ENCODE assay signal across 29 mouse cellular contexts in the genomic region with DNA sequence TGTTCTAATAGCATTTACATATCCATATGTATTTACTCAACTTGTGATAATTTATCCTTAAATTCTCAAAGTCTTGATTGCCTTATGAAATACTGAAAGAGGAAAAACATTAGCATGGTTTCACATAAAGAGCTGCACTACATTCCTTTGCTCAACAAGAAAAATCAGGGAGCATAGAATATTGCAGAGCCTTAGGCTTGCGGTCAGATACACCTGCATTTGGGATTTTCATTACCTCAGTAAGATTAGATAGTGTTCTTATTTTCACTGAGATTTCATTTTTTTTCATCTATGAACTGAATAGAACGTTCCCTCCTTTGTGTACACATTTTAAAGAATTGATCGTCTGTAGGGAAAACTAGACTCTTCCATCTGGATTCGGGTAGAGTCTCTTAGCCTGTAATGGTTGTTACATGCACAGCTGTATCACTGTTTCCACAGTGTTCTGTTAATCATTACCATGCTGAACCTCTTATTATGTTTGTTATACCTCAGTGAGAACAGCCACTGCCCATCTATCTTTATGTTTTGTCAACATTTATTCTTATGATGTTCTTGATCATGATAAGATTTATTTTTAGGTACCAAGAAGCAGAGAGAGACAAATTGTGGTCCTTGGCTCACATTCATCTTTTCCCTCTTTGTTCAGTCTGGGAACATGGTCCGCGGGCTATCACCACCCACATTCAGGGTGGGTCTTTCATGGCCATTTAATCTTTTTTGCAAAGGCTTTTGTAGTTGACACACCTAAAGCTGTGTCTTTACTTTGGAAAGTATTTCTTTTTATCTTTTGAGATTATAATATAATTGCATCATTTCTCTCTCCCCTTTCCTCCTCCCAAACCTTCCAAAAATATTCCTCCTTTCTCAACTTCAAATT.
DNase-seq lines count a peak whose midpoint lies in the region; ATAC-seq and TF ChIP-seq lines count a peak whose summit lies in the region.
"Had no signal": no experiment of that assay in that cellular context is flagged by ENCODE, and none has a peak within 500 bp of the region (broad histone marks: within the 10 kb centered on the region; RNA-seq: fewer than 3 reads in every experiment).

No protein-coding gene starts in this region.

- 74% methylated on average over 6 of the region's 6 CpGs for WGBS in embryonic facial prominence, embryonic 11.5 days
- WGBS in embryonic facial prominence, embryonic 10.5 days: 79% methylated on average over 6 of the region's 6 CpGs
- 64% methylated on average over 6 of the region's 6 CpGs for WGBS in stomach, embryonic 14.5 days
- 48% methylated on average over 6 of the region's 6 CpGs for WGBS in stomach, postnatal 0 days
- 33% methylated on average over 6 of the region's 6 CpGs for WGBS in intestine, postnatal 0 days
- WGBS in forebrain, postnatal 0 days: 88% methylated on average over 6 of the region's 6 CpGs
- WGBS in neural tube, embryonic 15.5 days: 83% methylated on average over 6 of the region's 6 CpGs

- no peak for TF ChIP-seq EP300 in stomach, postnatal 0 days (optimal IDR thresholded peaks at IDR 0.05)

- no peak overlapping the region for H3K4me2 ChIP-seq in embryonic facial prominence, embryonic 11.5 days (ENCODE audit: low read depth, low read length)
- no peak overlapping the region for H3K4me2 ChIP-seq in stomach, embryonic 14.5 days (replicated peaks; ENCODE audit: low read depth, low read length)
- H3K4me2 ChIP-seq in stomach, postnatal 0 days (replicated peaks; ENCODE audit: low read depth): no peak overlapping the region
- no peak overlapping the region for H3K4me2 ChIP-seq in intestine, postnatal 0 days (replicated peaks; ENCODE audit: low read depth)
- H3K4me2 ChIP-seq in forebrain, postnatal 0 days (ENCODE audit: low read depth): no peak overlapping the region
- no peak overlapping the region for H3K4me2 ChIP-seq in neural tube, embryonic 15.5 days
- H3K4me2 ChIP-seq: embryonic facial prominence, embryonic 12.5 days; forebrain, embryonic 12.5 days; forebrain, embryonic 15.5 days; heart, embryonic 13.5 days; hindbrain, embryonic 14.5 days had no signal

- TF ChIP-seq CTCF in stomach, postnatal 0 days (IDR thresholded peaks at IDR 0.05; ENCODE audit: low read depth): no peak
- TF ChIP-seq CTCF in intestine, postnatal 0 days (IDR thresholded peaks at IDR 0.05; ENCODE audit: low read depth): no peak
- no peak for TF ChIP-seq CTCF in forebrain, postnatal 0 days (IDR thresholded peaks at IDR 0.05; ENCODE audit: low read depth)

- H3K4me3 ChIP-seq in embryonic facial prominence, embryonic 11.5 days (ENCODE audit: low read depth, low read length): no peak overlapping the region
- H3K4me3 ChIP-seq in embryonic facial prominence, embryonic 10.5 days: no peak overlapping the region
- H3K4me3 ChIP-seq in stomach, embryonic 14.5 days (ENCODE audit: low read depth, low read length): no peak overlapping the region
- H3K4me3 ChIP-seq in stomach, postnatal 0 days (ENCODE audit: low read depth, low read length): no peak overlapping the region
- H3K4me3 ChIP-seq in intestine, postnatal 0 days (ENCODE audit: low read depth, low read length): no peak overlapping the region
- no peak overlapping the region for H3K4me3 ChIP-seq in forebrain, postnatal 0 days (ENCODE audit: low read depth, low read length)
- H3K4me3 ChIP-seq in neural tube, embryonic 15.5 days (replicated peaks): no peak overlapping the region
- H3K4me3 ChIP-seq: embryonic facial prominence, embryonic 12.5 days; erythroblast, embryonic 14.5 days; forebrain, embryonic 12.5 days; forebrain, embryonic 15.5 days; gastrocnemius, adult 2 months; heart, adult 2 months; heart, embryonic 10.5 days; heart, embryonic 13.5 days had no signal

- no peaks in the 10 kb centered on the region for H3K27me3 ChIP-seq in embryonic facial prominence, embryonic 11.5 days (ENCODE audit: control insufficient read depth, insufficient read depth, low read length)
- H3K27me3 ChIP-seq in embryonic facial prominence, embryonic 10.5 days (replicated peaks; ENCODE audit: low read depth, poor library complexity, severe bottlenecking): no peaks in the 10 kb centered on the region
- no peaks in the 10 kb centered on the region for H3K27me3 ChIP-seq in stomach, embryonic 14.5 days (ENCODE audit: control insufficient read depth, insufficient read depth, low read length)
- no peaks in the 10 kb centered on the region for H3K27me3 ChIP-seq in stomach, postnatal 0 days (ENCODE audit: control insufficient read depth, insufficient read depth, low read length)
- H3K27me3 ChIP-seq in intestine, postnatal 0 days (replicated peaks; ENCODE audit: control insufficient read depth, insufficient read depth, low read length): no peaks in the 10 kb centered on the region
- no peaks in the 10 kb centered on the region for H3K27me3 ChIP-seq in forebrain, postnatal 0 days (ENCODE audit: insufficient read depth, low read length)
- H3K27me3 ChIP-seq in neural tube, embryonic 15.5 days (replicated peaks): no peaks in the 10 kb centered on the region
- H3K27me3 ChIP-seq: embryonic facial prominence, embryonic 12.5 days; forebrain, embryonic 12.5 days; forebrain, embryonic 15.5 days; heart, embryonic 13.5 days had no signal

- no peaks in the 10 kb centered on the region for H3K4me1 ChIP-seq in embryonic facial prominence, embryonic 11.5 days (ENCODE audit: control insufficient read depth, insufficient read depth, low read length)
- H3K4me1 ChIP-seq in embryonic facial prominence, embryonic 10.5 days: no peaks in the 10 kb centered on the region
- no peaks in the 10 kb centered on the region for H3K4me1 ChIP-seq in stomach, embryonic 14.5 days (ENCODE audit: control insufficient read depth, insufficient read depth, low read length)
- H3K4me1 ChIP-seq in stomach, postnatal 0 days (replicated peaks; ENCODE audit: control insufficient read depth, insufficient read depth): no peaks in the 10 kb centered on the region
- no peaks in the 10 kb centered on the region for H3K4me1 ChIP-seq in intestine, postnatal 0 days (replicated peaks; ENCODE audit: control insufficient read depth, insufficient read depth, low read length)
- H3K4me1 ChIP-seq in forebrain, postnatal 0 days (ENCODE audit: insufficient read depth): no peaks in the 10 kb centered on the region
- H3K4me1 ChIP-seq in neural tube, embryonic 15.5 days: no peaks in the 10 kb centered on the region
- H3K4me1 ChIP-seq: embryonic facial prominence, embryonic 12.5 days; forebrain, embryonic 12.5 days; forebrain, embryonic 15.5 days; heart, embryonic 10.5 days; heart, embryonic 13.5 days had no signal

- no peak overlapping the region for H3K9ac ChIP-seq in embryonic facial prominence, embryonic 11.5 days (replicated peaks; ENCODE audit: low read length)
- H3K9ac ChIP-seq in stomach, embryonic 14.5 days (replicated peaks; ENCODE audit: low read depth, low read length): no peak overlapping the region
- no peak overlapping the region for H3K9ac ChIP-seq in stomach, postnatal 0 days (ENCODE audit: low read length)
- no peak overlapping the region for H3K9ac ChIP-seq in intestine, postnatal 0 days (ENCODE audit: low read depth, low read length)
- no peak overlapping the region for H3K9ac ChIP-seq in forebrain, postnatal 0 days
- no peak overlapping the region for H3K9ac ChIP-seq in neural tube, embryonic 15.5 days (replicated peaks)
- H3K9ac ChIP-seq: embryonic facial prominence, embryonic 12.5 days; forebrain, embryonic 12.5 days; forebrain, embryonic 15.5 days; heart, embryonic 13.5 days; hindbrain, embryonic 14.5 days had no signal

- no peak overlapping the region for H3K27ac ChIP-seq in embryonic facial prominence, embryonic 11.5 days (replicated peaks; ENCODE audit: low read depth, low read length)
- no peak overlapping the region for H3K27ac ChIP-seq in embryonic facial prominence, embryonic 10.5 days (replicated peaks)
- H3K27ac ChIP-seq in stomach, embryonic 14.5 days (ENCODE audit: low read length): no peak overlapping the region
- H3K27ac ChIP-seq in stomach, postnatal 0 days (replicated peaks): no peak overlapping the region
- H3K27ac ChIP-seq in intestine, postnatal 0 days (ENCODE audit: low read depth, low read length): no peak overlapping the region
- H3K27ac ChIP-seq in forebrain, postnatal 0 days (ENCODE audit: low read depth, low read length): no peak overlapping the region
- no peak overlapping the region for H3K27ac ChIP-seq in neural tube, embryonic 15.5 days (replicated peaks)
- H3K27ac ChIP-seq: embryonic facial prominence, embryonic 12.5 days; forebrain, embryonic 12.5 days; forebrain, embryonic 15.5 days; gastrocnemius, adult 2 months; heart, adult 2 months; heart, embryonic 10.5 days; heart, embryonic 13.5 days; hindbrain, embryonic 14.5 days; hindbrain, postnatal 0 days had no signal

- H3K36me3 ChIP-seq in embryonic facial prominence, embryonic 11.5 days (replicated peaks; ENCODE audit: control insufficient read depth, insufficient read depth, low read depth, low read length): no peaks in the 10 kb centered on the region
- no peaks in the 10 kb centered on the region for H3K36me3 ChIP-seq in embryonic facial prominence, embryonic 10.5 days (replicated peaks)
- H3K36me3 ChIP-seq in stomach, embryonic 14.5 days (ENCODE audit: control insufficient read depth, insufficient read depth, low read length): no peaks in the 10 kb centered on the region
- H3K36me3 ChIP-seq in stomach, postnatal 0 days (ENCODE audit: control insufficient read depth, insufficient read depth, low read length): no peaks in the 10 kb centered on the region
- H3K36me3 ChIP-seq in intestine, postnatal 0 days (ENCODE audit: control insufficient read depth, insufficient read depth): no peaks in the 10 kb centered on the region
- no peaks in the 10 kb centered on the region for H3K36me3 ChIP-seq in forebrain, postnatal 0 days (ENCODE audit: insufficient read depth)
- no peaks in the 10 kb centered on the region for H3K36me3 ChIP-seq in neural tube, embryonic 15.5 days
- H3K36me3 ChIP-seq: embryonic facial prominence, embryonic 12.5 days; forebrain, embryonic 12.5 days; forebrain, embryonic 15.5 days; heart, embryonic 10.5 days; heart, embryonic 13.5 days had no signal

- ATAC-seq in embryonic facial prominence, embryonic 11.5 days (replicated peaks; ENCODE audit: insufficient number of reproducible peaks, low FRiP score, low TSS enrichment, low read depth): no peak
- ATAC-seq in stomach, embryonic 14.5 days (ENCODE audit: insufficient number of reproducible peaks, insufficient read depth, low FRiP score, low read depth): peak; percentile 86
- no peak for ATAC-seq in stomach, postnatal 0 days (ENCODE audit: low FRiP score, low TSS enrichment)
- ATAC-seq in intestine, postnatal 0 days: peak; percentile 59; the same call in 1 of the 2 replicates
- no peak for ATAC-seq in forebrain, postnatal 0 days
- ATAC-seq in neural tube, embryonic 15.5 days (ENCODE audit: low FRiP score): no peak
- ATAC-seq: activated CD4-positive, CD25-positive, alpha-beta regulatory T cell, adult 4 months; forebrain, embryonic 15.5 days; hindbrain, postnatal 0 days had no signal

- DNase-seq in embryonic facial prominence, embryonic 11.5 days (ENCODE audit: low spot score): peak; percentile 34
- DNase-seq in embryonic facial prominence, embryonic 10.5 days (ENCODE audit: low spot score): no peak
- DNase-seq in stomach, postnatal 0 days (ENCODE audit: low spot score): no peak
- DNase-seq in forebrain, postnatal 0 days: no peak
- no peak for DNase-seq in heart, adult 11 months
- DNase-seq: adrenal gland, adult 8-10 months; adrenal gland, postnatal 25 days; cerebellum, adult 11-12 months; cerebellum, adult 8-10 months; cerebellum, postnatal 10 days; cerebellum, postnatal 36 days; embryo, embryonic 11 days; gastrocnemius, adult 2 months; gastrocnemius, postnatal 14 days; heart, adult 2 months; heart, postnatal 14 days; heart, postnatal 4 days had no signal

- H3K9me3 ChIP-seq in embryonic facial prominence, embryonic 11.5 days (replicated peaks; ENCODE audit: control insufficient read depth, low read length): no peaks in the 10 kb centered on the region
- H3K9me3 ChIP-seq in embryonic facial prominence, embryonic 10.5 days: no peaks in the 10 kb centered on the region
- no peaks in the 10 kb centered on the region for H3K9me3 ChIP-seq in stomach, embryonic 14.5 days (ENCODE audit: control insufficient read depth, low read depth, low read length)
- no peaks in the 10 kb centered on the region for H3K9me3 ChIP-seq in stomach, postnatal 0 days (ENCODE audit: control insufficient read depth, low read length)
- no peaks in the 10 kb centered on the region for H3K9me3 ChIP-seq in intestine, postnatal 0 days (ENCODE audit: control insufficient read depth)
- H3K9me3 ChIP-seq in forebrain, postnatal 0 days (ENCODE audit: low read length): no peaks in the 10 kb centered on the region
- no peaks in the 10 kb centered on the region for H3K9me3 ChIP-seq in neural tube, embryonic 15.5 days (replicated peaks)
- H3K9me3 ChIP-seq: embryonic facial prominence, embryonic 12.5 days; forebrain, embryonic 12.5 days; forebrain, embryonic 15.5 days; heart, embryonic 10.5 days; heart, embryonic 13.5 days had no signal

Comparison
In these comparisons a context has a peak if more than half of its experiments do, and no peak if none do; other contexts are left out.
1. ATAC-seq: peak in stomach, embryonic 14.5 days (single experiment) and intestine, postnatal 0 days (single experiment); none in embryonic facial prominence, embryonic 11.5 days (single experiment), stomach, postnatal 0 days (single experiment), forebrain, postnatal 0 days (single experiment) and neural tube, embryonic 15.5 days (single experiment).